8 mouse cellular contexts compared by ENCODE assay signal in genomic region chr7:28151584-28152221, GRCm38 (mm10). TPM values are rescaled to one million over a fixed set of nuclear protein-coding genes. Genes with fewer than 3 reads are reported as not detected.
DNase-seq lines count a peak whose midpoint lies in the region; ATAC-seq lines count a peak whose summit lies in the region.

No protein-coding gene starts in this region.

- peak; percentile 62 for ATAC-seq in granulocyte monocyte progenitor cell, adult 5-6 weeks (replicated peaks; ENCODE audit: poor library complexity, severe bottlenecking)
- ATAC-seq in activated CD4-positive, CD25-positive, alpha-beta regulatory T cell, adult 4 months, result no peak

- DNase-seq in gastrocnemius, postnatal 14 days, result peak; percentile 44
- DNase-seq in gastrocnemius, adult 8-10 months (ENCODE audit: low spot score in 2 of 2), result no peak
- DNase-seq in 3T3-L1 (ENCODE audit: low read depth, low spot score), result peak; percentile 39
- DNase-seq in T-cell, adult 2 months (ENCODE audit: low spot score), result peak; percentile 52
- DNase-seq in left cerebral cortex, postnatal 4 days, result peak; percentile 63
- DNase-seq in natural killer cell, adult 2 months (ENCODE audit: low spot score in 2 of 2), result peak; percentile 12 to 53

- intact Hi-C loops in gastrocnemius, postnatal 14 days (cut with DNase I; ENCODE audit: low total_unique reads), result no loop called here
- intact Hi-C loops in left cerebral cortex, postnatal 4 days (cut with DNase I), result loop anchor here (10.0 kb wide), 1 partner anchor 47 kb away; no protein-coding TSS in a partner anchor

RNA-seq across cellular contexts. Expression of gene Fbl, which starts 17.8 kb away (rescaled TPM):
- total RNA-seq in gastrocnemius, postnatal 14 days (2021), result 10 to 100 TPM; 23.7 to 31.0 TPM
- total RNA-seq in gastrocnemius, adult 8-10 months (2022), result 10 to 100 TPM; 16.8 to 25.3 (median 18.6) TPM
- total RNA-seq in granulocyte monocyte progenitor cell, adult 5-6 weeks (2014; fragmentation: Nextera tagmentation), result 226 and 268 TPM in 2 replicates
- total RNA-seq in granulocyte monocyte progenitor cell, adult 5-6 weeks (2017), result 234 and 267 TPM in 2 replicates
- 100 to 1,000 TPM; 113 to 121 TPM for total RNA-seq in left cerebral cortex, postnatal 4 days (2021)
- polyA plus RNA-seq in activated CD4-positive, CD25-positive, alpha-beta regulatory T cell, adult 4 months (2017; shearing (Covaris generic)), result 10 to 100 TPM; 57.9 to 70.7 TPM

RNA-seq across cellular contexts. Expression of gene 9530053A07Rik, which starts 22.4 kb away (rescaled TPM):
- not detected for total RNA-seq in gastrocnemius, postnatal 14 days (2021)
- not detected for total RNA-seq in gastrocnemius, adult 8-10 months (2022)
- not detected in 2 replicates for total RNA-seq in granulocyte monocyte progenitor cell, adult 5-6 weeks (2014; fragmentation: Nextera tagmentation)
- not detected in 2 replicates for total RNA-seq in granulocyte monocyte progenitor cell, adult 5-6 weeks (2017)
- not detected for total RNA-seq in left cerebral cortex, postnatal 4 days (2021)
- polyA plus RNA-seq in activated CD4-positive, CD25-positive, alpha-beta regulatory T cell, adult 4 months (2017; shearing (Covaris generic)), result not detected

RNA-seq across cellular contexts. Expression of gene Dyrk1b, which starts 27.6 kb away (rescaled TPM):
- 100 to 1,000 TPM; 129 to 156 TPM for total RNA-seq in gastrocnemius, postnatal 14 days (2021)
- total RNA-seq in gastrocnemius, adult 8-10 months (2022), result 10 to 100 TPM; 58.2 to 74.5 (median 66.1) TPM
- 1.2 and 4.1 TPM in 2 replicates for total RNA-seq in granulocyte monocyte progenitor cell, adult 5-6 weeks (2014; fragmentation: Nextera tagmentation)
- total RNA-seq in granulocyte monocyte progenitor cell, adult 5-6 weeks (2017), result 2.3 and 3.2 TPM in 2 replicates
- 10 to 100 TPM; 27.9 TPM for total RNA-seq in left cerebral cortex, postnatal 4 days (2021)
- 1 to 10 TPM; 1.2 to 1.5 TPM for polyA plus RNA-seq in activated CD4-positive, CD25-positive, alpha-beta regulatory T cell, adult 4 months (2017; shearing (Covaris generic))

Comparison
In these comparisons a context has a peak if more than half of its experiments do, and no peak if none do; other contexts are left out.
1. DNase-seq: peak in gastrocnemius, postnatal 14 days (single experiment), 3T3-L1 (single experiment), T-cell, adult 2 months (single experiment), left cerebral cortex, postnatal 4 days (single experiment) and natural killer cell, adult 2 months (2 of 2); none in gastrocnemius, adult 8-10 months (0 of 2).
2. RNA of gene Dyrk1b, which starts 27.6 kb away (total RNA-seq): 129 to 156 TPM in gastrocnemius, postnatal 14 days, 58.2 to 74.5 TPM in gastrocnemius, adult 8-10 months and 27.9 TPM in left cerebral cortex, postnatal 4 days; 1.2 to 4.1 TPM in granulocyte monocyte progenitor cell, adult 5-6 weeks; every median in the first group is over 4 times any median in the second.